Mouse (Mus musculus) neural tube, embryonic 15.5 days (tissue): ENCODE measurements around the gene Actr2. TPM values are rescaled to one million over a fixed set of nuclear protein-coding genes. Genes with fewer than 3 reads are reported as not detected.
A peak's percentile ranks its signal among the peaks of the same experiment; 100 is the strongest.
"Not testable (repeated sequence)": the region's sequence is repeated elsewhere in the genome, so short reads cannot be mapped to it uniquely, and the experiment has no call there.

Experiments
- ATAC-seq: fragments of 200-750 bp; cut with Nextera tagmentation; 2 replicates; pipeline ENCODE4 v1.8.0; 2017; ENCODE audit warnings: mild to moderate bottlenecking, moderate TSS enrichment, moderate library complexity; ENCODE audit not compliant: low FRiP score
- H3K27ac ChIP-seq: fragments of 300-500 bp; sonication (generic); replicated peaks from 2 replicates; pipeline ENCODE4 v1.5.1; 2015; ENCODE audit warnings: mild to moderate bottlenecking, inconsistent platforms
- H3K27me3 ChIP-seq: fragments of 300-500 bp; sonication (generic); replicated peaks from 2 replicates; pipeline ENCODE4 v1.6.1; 2015; ENCODE audit warnings: inconsistent platforms
- H3K36me3 ChIP-seq: fragments of 300-500 bp; sonication (generic); 2 replicates; pipeline ENCODE4 v1.6.1; 2015; ENCODE audit warnings: inconsistent platforms
- H3K4me1 ChIP-seq: fragments of 300-500 bp; sonication (generic); 2 replicates; pipeline ENCODE4 v1.6.1; 2015; ENCODE audit warnings: inconsistent platforms
- H3K4me2 ChIP-seq: fragments of 300-500 bp; sonication (generic); 2 replicates; pipeline ENCODE4 v1.6.1; 2015; ENCODE audit warnings: inconsistent platforms, mild to moderate bottlenecking, moderate library complexity
- H3K4me3 ChIP-seq: fragments of 300-500 bp; sonication (generic); replicated peaks from 2 replicates; pipeline ENCODE4 v1.5.1; 2015; ENCODE audit warnings: mild to moderate bottlenecking, inconsistent platforms
- H3K9ac ChIP-seq: fragments of 300-500 bp; sonication (generic); replicated peaks from 2 replicates; pipeline ENCODE4 v1.6.1; 2015; ENCODE audit warnings: mild to moderate bottlenecking, inconsistent platforms
- H3K9me3 ChIP-seq: fragments of 300-500 bp; sonication (generic); replicated peaks from 2 replicates; pipeline ENCODE4 v1.6.1; 2016; ENCODE audit warnings: inconsistent platforms
- WGBS: fragments of 180-500 bp; shearing (Covaris S2); methylation state at CpG from one replicate; pipeline ENCODE4 v1.1.7; 2015; ENCODE audit warnings: mixed read lengths; 5-methylcytosine and 5-hydroxymethylcytosine counted together
- polyA plus RNA-seq: library from polyadenylated mRNA; unstranded; fragments of >200 nt; fragmentation: Nextera tagmentation; extraction: Ambion mirVana; gene quantifications from 2 replicates; pipeline ENCODE4 v1.2.1, GENCODE M21; 2015

Gene Actr2
- 167 and 168 TPM in 2 replicates for polyA plus RNA-seq

- Histone ChIP-seq H3K36me3 (0 out of 2 replicates have a peak, but pooled peaks cover 3% of the 10 kb centered on the region), H3K27me3 (no peaks in the 10 kb centered on the region), H3K27ac (peak within 1 kb of the TSS; percentile 97), H3K4me2 (peak within 1 kb of the TSS; percentile 74), H3K4me3 (peak within 1 kb of the TSS; percentile 89), H3K4me1 (peaks cover 21% of the 10 kb centered on the region), H3K9me3 (no peaks in the 10 kb centered on the region), H3K9ac (peak within 1 kb of the TSS; percentile 96)
- WGBS = under 1% methylated on average over 41 of the region's 57 CpGs
- ATAC-seq = peak; percentile 99
These were observed at the start of gene Actr2 for GRCm38 (mm10) chr11:20112741-20113480. TSS of gene Actr2 (minus strand) at chr11:20112913.

- H3K9ac ChIP-seq = no peak overlapping the region
- no peak overlapping the region for H3K27ac ChIP-seq
- no peak for ATAC-seq
- no peaks in the 10 kb centered on the region for H3K9me3 ChIP-seq
- no peak overlapping the region for H3K4me2 ChIP-seq
- no peaks in the 10 kb centered on the region for H3K27me3 ChIP-seq
- H3K4me1 ChIP-seq = no peaks in the 10 kb centered on the region
- no peak overlapping the region for H3K4me3 ChIP-seq
- no peaks in the 10 kb centered on the region for H3K36me3 ChIP-seq
These were observed 46.2 kb upstream of the Actr2 start for GRCm38 (mm10) chr11:20158879-20159278.

- H3K27ac ChIP-seq, H3K9ac ChIP-seq, H3K4me1 ChIP-seq, H3K27me3 ChIP-seq, H3K4me2 ChIP-seq, H3K4me3 ChIP-seq, ATAC-seq, H3K36me3 ChIP-seq, H3K9me3 ChIP-seq: not testable (repeated sequence)
- 90% methylated on average over 5 of the region's 5 CpGs for WGBS
These were observed 40.8 kb upstream of the Actr2 start for GRCm38 (mm10) chr11:20153542-20153941.

- no peak overlapping the region for H3K27ac ChIP-seq
- ATAC-seq = no peak
- WGBS = 91% methylated on average over 4 of the region's 4 CpGs
- no peak overlapping the region for H3K4me2 ChIP-seq
- no peaks in the 10 kb centered on the region for H3K27me3 ChIP-seq
- H3K4me3 ChIP-seq = no peak overlapping the region
- no peaks in the 10 kb centered on the region for H3K4me1 ChIP-seq
- H3K36me3 ChIP-seq = no peaks in the 10 kb centered on the region
- H3K9ac ChIP-seq = no peak overlapping the region
- H3K9me3 ChIP-seq = no peaks in the 10 kb centered on the region; the same call in 1 of the 2 replicates
These were observed 39.6 kb upstream of the Actr2 start for GRCm38 (mm10) chr11:20152107-20152901.

- no peaks in the 10 kb centered on the region; the same call in 1 of the 2 replicates for H3K9me3 ChIP-seq
- ATAC-seq = no peak
- H3K4me3 ChIP-seq = no peak overlapping the region
- 84% methylated on average over 5 of the region's 5 CpGs for WGBS
- no peak overlapping the region for H3K9ac ChIP-seq
- no peak overlapping the region for H3K4me2 ChIP-seq
- H3K4me1 ChIP-seq = no peaks in the 10 kb centered on the region
- no peaks in the 10 kb centered on the region for H3K36me3 ChIP-seq
- no peaks in the 10 kb centered on the region for H3K27me3 ChIP-seq
- no peak overlapping the region for H3K27ac ChIP-seq
These were observed 38.6 kb upstream of the Actr2 start for GRCm38 (mm10) chr11:20151290-20151689.

- Histone ChIP-seq H3K27me3 (no peaks in the 10 kb centered on the region), H3K27ac (no peak overlapping the region), H3K4me1 (no peaks in the 10 kb centered on the region), H3K36me3 (no peaks in the 10 kb centered on the region), H3K9ac (no peak overlapping the region), H3K9me3 (no peaks in the 10 kb centered on the region; the same call in 1 of the 2 replicates), H3K4me2 (no peak overlapping the region), H3K4me3 (no peak overlapping the region)
- ATAC-seq = no peak
- 94% methylated on average over 3 of the region's 3 CpGs for WGBS
These were observed 37.2 kb upstream of the Actr2 start for GRCm38 (mm10) chr11:20149936-20150335.

GRCm38 (mm10) chr11:20145383-20145782, 32.7 kb upstream of the Actr2 start:
- no peaks in the 10 kb centered on the region for H3K4me1 ChIP-seq
- H3K27me3 ChIP-seq = no peaks in the 10 kb centered on the region
- H3K4me2 ChIP-seq = no peak overlapping the region
- no peak for ATAC-seq
- H3K4me3 ChIP-seq = no peak overlapping the region
- H3K9me3 ChIP-seq = no peaks in the 10 kb centered on the region; the same call in 1 of the 2 replicates
- 37% methylated on average over 9 of the region's 9 CpGs for WGBS
- H3K27ac ChIP-seq = no peak overlapping the region
- no peaks in the 10 kb centered on the region for H3K36me3 ChIP-seq
- H3K9ac ChIP-seq = no peak overlapping the region

GRCm38 (mm10) chr11:20144536-20145263, 32.0 kb upstream of the Actr2 start:
- H3K36me3 ChIP-seq = no peaks in the 10 kb centered on the region
- WGBS = 83% methylated on average over 9 of the region's 9 CpGs
- no peak overlapping the region for H3K4me2 ChIP-seq
- no peak overlapping the region for H3K27ac ChIP-seq
- no peaks in the 10 kb centered on the region for H3K27me3 ChIP-seq
- no peaks in the 10 kb centered on the region for H3K4me1 ChIP-seq
- no peaks in the 10 kb centered on the region for H3K9me3 ChIP-seq
- H3K4me3 ChIP-seq = no peak overlapping the region
- ATAC-seq = no peak
- H3K9ac ChIP-seq = no peak overlapping the region

GRCm38 (mm10) chr11:20143687-20144086, 31.0 kb upstream of the Actr2 start:
- not testable (repeated sequence) for H3K4me1 ChIP-seq, H3K27me3 ChIP-seq, H3K9ac ChIP-seq, H3K36me3 ChIP-seq, H3K27ac ChIP-seq, H3K9me3 ChIP-seq, H3K4me2 ChIP-seq, H3K4me3 ChIP-seq, ATAC-seq
- 98% methylated on average over 4 of the region's 4 CpGs for WGBS

GRCm38 (mm10) chr11:20142516-20142915, 29.8 kb upstream of the Actr2 start:
- Histone ChIP-seq H3K27ac (no peak overlapping the region), H3K9me3 (no peaks in the 10 kb centered on the region), H3K27me3 (no peaks in the 10 kb centered on the region), H3K4me2 (no peak overlapping the region), H3K4me1 (no peaks in the 10 kb centered on the region), H3K36me3 (no peaks in the 10 kb centered on the region), H3K9ac (no peak overlapping the region), H3K4me3 (no peak overlapping the region)
- WGBS = 94% methylated on average over 5 of the region's 5 CpGs
- ATAC-seq = no peak

- no peak for ATAC-seq
- H3K4me1 ChIP-seq = no peaks in the 10 kb centered on the region
- H3K4me3 ChIP-seq = no peak overlapping the region
- H3K4me2 ChIP-seq = no peak overlapping the region
- no peaks in the 10 kb centered on the region for H3K9me3 ChIP-seq
- H3K9ac ChIP-seq = no peak overlapping the region
- H3K27ac ChIP-seq = no peak overlapping the region
- WGBS = 89% methylated on average over 5 of the region's 5 CpGs
- no peaks in the 10 kb centered on the region for H3K27me3 ChIP-seq
- no peaks in the 10 kb centered on the region for H3K36me3 ChIP-seq
These were observed 27.6 kb upstream of the Actr2 start for GRCm38 (mm10) chr11:20140286-20140685.
